Mouse (Mus musculus) CH12.LX (cell line): ENCODE data around the gene Zfp444. TPM values are rescaled to one million over a fixed set of nuclear protein-coding genes. Genes with fewer than 3 reads are reported as not detected.
"Not testable (repeated sequence)": the region's sequence is repeated elsewhere in the genome, so short reads cannot be mapped to it uniquely, and the experiment has no call there.

Experiments
- DNase-seq: peaks from one replicate; pipeline ENCODE4 v3.0.0-alpha.2; 2013; ENCODE audit errors: extremely low read depth
- H3K27ac ChIP-seq: 2 replicates; pipeline ENCODE4 v1.5.1; 2012; ENCODE audit warnings: low read depth, mild to moderate bottlenecking, control low read depth, moderate library complexity; ENCODE audit not compliant: insufficient read depth
- H3K27me3 ChIP-seq: replicated peaks from 2 replicates; pipeline ENCODE3; 2012; ENCODE audit warnings: inconsistent platforms
- H3K36me3 ChIP-seq, 2 experiments: replicated peaks in 1 of 2; 2 replicates each; pipeline versions ENCODE3 to v1.6.1; 2012; ENCODE audit warnings: inconsistent platforms in 1 of 2, low read length in 1 of 2, mild to moderate bottlenecking in 1 of 2, mixed read lengths in 1 of 2, moderate library complexity in 1 of 2; ENCODE audit not compliant: control insufficient read depth in 1 of 2, insufficient read depth in 1 of 2
- H3K4me1 ChIP-seq, 2 experiments: 2 replicates each; pipeline ENCODE4 v1.6.1; 2012; ENCODE audit warnings: inconsistent platforms in 1 of 2, moderate library complexity in 1 of 2; ENCODE audit not compliant: insufficient read depth in 2 of 2, control insufficient read depth in 1 of 2
- H3K4me2 ChIP-seq: 2 replicates; pipeline ENCODE4 v1.6.1; 2012; ENCODE audit warnings: low read depth, mild to moderate bottlenecking, control low read depth; ENCODE audit not compliant: poor library complexity, insufficient read depth, severe bottlenecking
- H3K4me3 ChIP-seq, 3 experiments: fragments of 150-350 bp in 1 of 3; sonication (generic) in 1 of 3; replicated peaks in 1 of 3; 2 replicates each; pipeline versions ENCODE3 to v1.5.1; 2011 to 2012; ENCODE audit warnings: low read depth in 2 of 3, low read length in 2 of 3, mild to moderate bottlenecking in 2 of 3, moderate library complexity in 2 of 3, control low read depth in 1 of 3, improper control_type of control experiment in 1 of 3, inconsistent platforms in 1 of 3, mixed read lengths in 1 of 3; ENCODE audit not compliant: poor library complexity in 1 of 3
- H3K79me2 ChIP-seq: replicated peaks from 2 replicates; pipeline ENCODE4 v1.6.1; 2012; ENCODE audit warnings: mild to moderate bottlenecking, moderate library complexity; ENCODE audit not compliant: control insufficient read depth, poor library complexity, insufficient read depth, severe bottlenecking; ENCODE audit errors: extremely low read depth
- H3K9ac ChIP-seq: 2 replicates; pipeline ENCODE4 v1.6.1; 2012; ENCODE audit warnings: low read depth, mild to moderate bottlenecking, control low read depth, moderate library complexity; ENCODE audit not compliant: insufficient read depth
- H3K9me3 ChIP-seq: replicated peaks from 2 replicates; pipeline ENCODE3; 2012; ENCODE audit warnings: low read length, inconsistent platforms, mixed read lengths
- BHLHE40 ChIP-seq: IDR thresholded peaks from 2 replicates; pipeline ENCODE4 v1.6.1; 2011; ENCODE audit warnings: mild to moderate bottlenecking, low read depth, low read length, improper control_type of control experiment
- CHD1 ChIP-seq: IDR thresholded peaks from 2 replicates; pipeline ENCODE4 v1.6.1; 2012; ENCODE audit warnings: low read depth, low read length, improper control_type of control experiment, inconsistent platforms
- CHD2 ChIP-seq: IDR thresholded peaks from 2 replicates; pipeline ENCODE4 v1.6.1; 2011; ENCODE audit warnings: low read length, improper control_type of control experiment
- CTCF ChIP-seq, 2 experiments: IDR thresholded peaks in 1 of 2; conservative IDR thresholded peaks in 1 of 2; 2 replicates each; pipeline ENCODE4 v1.5.1; 2011 to 2012; ENCODE audit warnings: low read depth in 2 of 2, low read length in 2 of 2, improper control_type of control experiment in 1 of 2, inconsistent platforms in 1 of 2, mild to moderate bottlenecking in 1 of 2, moderate library complexity in 1 of 2
- E2F4 ChIP-seq: IDR thresholded peaks from 2 replicates; pipeline ENCODE4 v1.6.1; 2011; ENCODE audit warnings: low read depth, low read length, improper control_type of control experiment; ENCODE audit not compliant: insufficient replicate concordance
- EP300 ChIP-seq: IDR thresholded peaks from 2 replicates; pipeline ENCODE4 v1.6.1; 2011; ENCODE audit warnings: low read length, improper control_type of control experiment
- ETS1 ChIP-seq: conservative IDR thresholded peaks from 2 replicates; pipeline ENCODE4 v1.6.1; 2012; ENCODE audit warnings: low read depth, mild to moderate bottlenecking, inconsistent platforms, low read length, improper control_type of control experiment, moderate library complexity
- JUND ChIP-seq: conservative IDR thresholded peaks from 2 replicates; pipeline ENCODE4 v1.6.1; 2011; ENCODE audit warnings: low read depth, low read length, improper control_type of control experiment
- KAT2A ChIP-seq: IDR thresholded peaks from 2 replicates; pipeline ENCODE4 v1.6.1; 2012; ENCODE audit warnings: low read length, improper control_type of control experiment, inconsistent platforms; ENCODE audit not compliant: insufficient replicate concordance
- MAZ ChIP-seq: IDR thresholded peaks from 2 replicates; pipeline ENCODE4 v1.6.1; 2012; ENCODE audit warnings: low read depth, mild to moderate bottlenecking, inconsistent platforms, low read length, improper control_type of control experiment, moderate library complexity
- MYC ChIP-seq: IDR thresholded peaks from 2 replicates; pipeline ENCODE4 v1.6.1; 2011; ENCODE audit warnings: low read depth, mild to moderate bottlenecking, improper control_type of control experiment, low read length
- RAD21 ChIP-seq: IDR thresholded peaks from 2 replicates; pipeline ENCODE4 v1.6.1; 2011; ENCODE audit warnings: low read depth, mild to moderate bottlenecking, low read length, improper control_type of control experiment, moderate library complexity
- SMC3 ChIP-seq: IDR thresholded peaks from 2 replicates; pipeline ENCODE4 v1.6.1; 2011; ENCODE audit warnings: low read depth, low read length, improper control_type of control experiment
- TBP ChIP-seq: conservative IDR thresholded peaks from 2 replicates; pipeline ENCODE4 v1.6.1; 2011; ENCODE audit warnings: low read depth, low read length, improper control_type of control experiment
- UBTF ChIP-seq: IDR thresholded peaks from 2 replicates; pipeline ENCODE4 v1.6.1; 2012; ENCODE audit warnings: low read depth, mild to moderate bottlenecking, inconsistent platforms, low read length, improper control_type of control experiment, moderate library complexity
- USF1 ChIP-seq: IDR thresholded peaks from 2 replicates; pipeline ENCODE4 v1.6.1; 2014; ENCODE audit warnings: low read depth, mild to moderate bottlenecking, inconsistent platforms, low read length, improper control_type of control experiment
- ZKSCAN1 ChIP-seq: IDR thresholded peaks from 2 replicates; pipeline ENCODE4 v1.6.1; 2012; ENCODE audit warnings: low read depth, inconsistent platforms, low read length, improper control_type of control experiment, borderline replicate concordance
- ZNF384 ChIP-seq: IDR thresholded peaks from 2 replicates; pipeline ENCODE4 v1.6.1; 2012; ENCODE audit warnings: low read depth, low read length, improper control_type of control experiment, inconsistent platforms
- dilution Hi-C: fragments of 300-500 bp; cut with MboI; formaldehyde crosslinking; loops from 2 replicates; pipeline ENCODE4 v1.14.3; 2020; ENCODE audit warnings: low sequenced_read_pairs; ENCODE audit not compliant: extremely low pct_unique_long_range_greater_than_20kb, extremely low pct_ligation_motif_present
- in situ Hi-C: fragments of 300-500 bp; cut with MboI; formaldehyde crosslinking; loops from 3 replicates; pipeline ENCODE4 v1.14.3; 2019; ENCODE audit warnings: low sequenced_read_pairs, low pct_ligation_motif_present, low pct_unique_long_range_greater_than_20kb, mixed read lengths
- polyA plus RNA-seq: library from polyadenylated mRNA; unstranded; fragments of >175 nt; gene quantifications from 2 replicates; pipeline ENCODE4 v1.2.1, GENCODE M21; 2012; ENCODE audit warnings: low read depth; ENCODE audit not compliant: insufficient read length
- total RNA-seq, 2 experiments: library from RNA; depleted of rRNA; stranded (reverse); fragments of 300-350 nt in 1 of 2; fragments of >200 nt in 1 of 2; gene quantifications; 2 replicates each; pipeline ENCODE4 v1.2.3; 2012 to 2014

Gene Zfp444
- total and polyA plus RNA-seq, 3 experiments, result 16.0 to 23.3 (median 18.1) TPM

DNA sequence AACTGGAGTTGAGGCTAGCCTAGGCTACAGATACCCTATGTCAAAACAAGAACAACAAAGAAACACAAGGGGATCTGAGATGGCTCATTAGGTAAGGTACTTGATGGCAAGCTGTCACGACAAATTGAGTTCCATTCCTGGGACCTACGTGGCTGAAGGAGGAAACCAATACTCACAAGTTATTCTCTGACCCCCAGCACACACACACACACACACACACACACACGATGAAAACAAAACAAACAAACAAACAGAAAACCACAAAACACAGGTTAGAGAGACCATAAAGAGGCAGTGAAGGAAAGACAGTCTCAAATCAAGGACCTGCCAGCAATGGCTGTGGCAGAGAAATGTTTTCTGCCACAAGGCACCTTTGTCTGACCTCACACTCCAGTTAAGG is 24.8 kb downstream of the Zfp444 start, which contains the start of gene Galp:
Gene Galp, plus strand, starts transcription at position 301 of the 400 bp plus-strand sequence.
- peaks cover 33% of the 10 kb centered on the region for H3K27me3 ChIP-seq
- no peak for TF ChIP-seq CHD2
- TF ChIP-seq CHD1, result no peak
- TF ChIP-seq ZKSCAN1, result no peak
- TF ChIP-seq MYC, result no peak
- no peak for TF ChIP-seq JUND
- H3K27ac ChIP-seq, result no peak within 1 kb of the TSS
- no peak within 1 kb of the TSS for H3K4me3 ChIP-seq
- dilution Hi-C loops, result no loop called here
- no peak within 1 kb of the TSS for H3K9ac ChIP-seq
- H3K36me3 ChIP-seq, result peaks cover 0 to 3% of the 10 kb centered on the region in 2 experiments
- H3K4me1 ChIP-seq, result no peaks in the 10 kb centered on the region
- H3K79me2 ChIP-seq, result no peaks in the 10 kb centered on the region
- DNase-seq, result no peak
- no peak within 1 kb of the TSS for H3K4me2 ChIP-seq
- in situ Hi-C loops, result no loop called here
- H3K9me3 ChIP-seq, result no peaks in the 10 kb centered on the region

DNA sequence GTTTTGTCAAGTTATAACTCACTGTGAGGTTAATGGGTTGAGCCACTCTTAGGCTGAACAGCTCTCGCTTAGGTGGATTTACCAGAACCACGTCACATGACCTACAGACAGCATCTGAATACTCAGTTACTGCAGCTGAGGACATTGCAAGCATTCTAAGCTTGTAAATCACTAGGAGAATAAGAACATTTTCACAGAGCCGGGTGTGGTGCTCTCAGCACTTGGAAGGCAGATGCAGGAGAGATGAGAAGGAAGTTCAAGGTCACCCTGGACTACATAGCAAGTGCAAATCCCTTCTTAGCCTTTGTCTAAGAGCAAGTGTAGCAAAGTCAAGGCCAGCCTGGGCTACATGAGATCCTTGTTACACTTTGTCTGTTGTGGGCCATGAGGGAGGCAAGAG is 32.2 kb downstream of the Zfp444 start:
- DNase-seq, result no peak
- dilution Hi-C loops (no loop called here), in situ Hi-C loops (no loop called here)
- no peaks in the 10 kb centered on the region for H3K4me1 ChIP-seq
- H3K9me3 ChIP-seq, result no peaks in the 10 kb centered on the region
- no peak overlapping the region for H3K9ac ChIP-seq
- H3K79me2 ChIP-seq, result no peaks in the 10 kb centered on the region
- H3K36me3 ChIP-seq, result no peaks in the 10 kb centered on the region
- TF ChIP-seq TBP (no peak), EP300 (no peak), CHD1 (no peak), KAT2A (no peak), BHLHE40 (no peak), USF1 (no peak), ETS1 (no peak)
- peaks cover 55% of the 10 kb centered on the region for H3K27me3 ChIP-seq
- H3K4me3 ChIP-seq, result no peak overlapping the region
- H3K4me2 ChIP-seq, result no peak overlapping the region
- H3K27ac ChIP-seq, result no peak overlapping the region

DNA sequence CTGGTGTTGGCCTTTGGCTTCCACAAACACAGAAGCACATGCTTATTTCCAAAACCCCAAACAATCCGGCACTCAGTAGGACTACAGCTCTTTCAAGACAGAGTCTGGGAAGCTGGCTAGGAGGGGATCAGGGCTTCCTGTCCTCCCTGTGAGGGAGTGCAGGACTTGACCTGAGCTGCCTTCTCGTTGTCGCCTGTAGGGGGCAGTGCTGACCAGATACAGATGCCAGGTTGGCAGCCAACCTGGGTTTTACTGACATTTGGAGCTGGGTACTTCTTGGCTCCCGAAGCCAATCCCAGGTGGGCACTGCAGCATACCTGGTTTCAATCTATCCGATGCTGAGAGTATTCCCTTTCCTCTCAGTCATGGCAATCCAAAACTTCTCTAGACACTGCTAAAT is 41.1 kb downstream of the Zfp444 start:
- in situ Hi-C loops (no loop called here), dilution Hi-C loops (no loop called here)

DNA sequence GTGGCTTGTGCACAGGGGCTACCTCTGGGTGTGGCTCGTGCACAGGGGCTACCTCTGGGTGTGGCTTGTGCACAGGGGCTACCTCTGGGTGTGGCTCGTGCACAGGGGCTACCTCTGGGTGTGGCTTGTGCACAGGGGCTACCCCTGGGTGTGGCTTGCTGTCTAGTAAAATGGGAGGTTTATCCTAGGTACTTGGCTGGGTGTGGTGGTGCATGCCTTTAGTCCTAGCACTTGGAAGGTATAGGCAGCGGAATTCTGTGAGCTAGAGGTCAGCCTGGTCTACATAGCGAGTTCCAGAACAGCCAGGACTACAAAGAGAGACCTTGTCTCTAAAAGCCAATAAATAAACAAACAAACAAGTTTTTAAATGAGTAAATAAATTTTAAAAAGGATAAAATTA is 42.7 kb downstream of the Zfp444 start:
- H3K79me2 ChIP-seq, H3K4me2 ChIP-seq, H3K9me3 ChIP-seq, in situ Hi-C loops, H3K36me3 ChIP-seq, DNase-seq, H3K27ac ChIP-seq, H3K4me1 ChIP-seq, dilution Hi-C loops, H3K9ac ChIP-seq, H3K4me3 ChIP-seq: not testable (repeated sequence)
- H3K27me3 ChIP-seq, result peaks cover 40% of the 10 kb centered on the region

More for the DNA sequence above, 41.1 kb downstream of the Zfp444 start:
- H3K9me3 ChIP-seq, result peaks cover 4% of the 10 kb centered on the region
- TF ChIP-seq CTCF (conservative IDR thresholded peaks at IDR 0.05 in 1 of 2, IDR thresholded peaks at IDR 0.05 in 1 of 2; ENCODE audit: low read depth in 2 of 2, low read length in 2 of 2) (peak; percentile 56 to 69), E2F4 (no peak), RAD21 (peak; percentile 44), ZNF384 (no peak), MAZ (no peak), SMC3 (peak; percentile 10; the same call in 1 of the 2 replicates), UBTF (no peak)
- TF ChIP-seq, all 38 proteins: peak for 3
- H3K9ac ChIP-seq, result no peak overlapping the region
- peaks cover 45% of the 10 kb centered on the region for H3K27me3 ChIP-seq
- no peaks in the 10 kb centered on the region for H3K4me1 ChIP-seq
- H3K4me2 ChIP-seq, result no peak overlapping the region
- no peak overlapping the region for H3K4me3 ChIP-seq
- H3K27ac ChIP-seq, result no peak overlapping the region
- DNase-seq, result peak; percentile 35
- no peaks in the 10 kb centered on the region for H3K36me3 ChIP-seq
- no peaks in the 10 kb centered on the region for H3K79me2 ChIP-seq
